Mouse (Mus musculus) neural tube, embryonic 15.5 days (tissue): ENCODE measurements around the gene Reps1. TPM values are rescaled to one million over a fixed set of nuclear protein-coding genes. Genes with fewer than 3 reads are reported as not detected.
A peak's percentile ranks its signal among the peaks of the same experiment; 100 is the strongest.

Experiments used
- ATAC-seq: fragments of 200-750 bp; cut with Nextera tagmentation; 2 replicates; pipeline ENCODE4 v1.8.0; 2017; ENCODE audit warnings: mild to moderate bottlenecking, moderate TSS enrichment, moderate library complexity; ENCODE audit not compliant: low FRiP score
- H3K27ac ChIP-seq: fragments of 300-500 bp; sonication (generic); replicated peaks from 2 replicates; pipeline ENCODE4 v1.5.1; 2015; ENCODE audit warnings: mild to moderate bottlenecking, inconsistent platforms
- H3K27me3 ChIP-seq: fragments of 300-500 bp; sonication (generic); replicated peaks from 2 replicates; pipeline ENCODE4 v1.6.1; 2015; ENCODE audit warnings: inconsistent platforms
- H3K36me3 ChIP-seq: fragments of 300-500 bp; sonication (generic); 2 replicates; pipeline ENCODE4 v1.6.1; 2015; ENCODE audit warnings: inconsistent platforms
- H3K4me1 ChIP-seq: fragments of 300-500 bp; sonication (generic); 2 replicates; pipeline ENCODE4 v1.6.1; 2015; ENCODE audit warnings: inconsistent platforms
- H3K4me2 ChIP-seq: fragments of 300-500 bp; sonication (generic); 2 replicates; pipeline ENCODE4 v1.6.1; 2015; ENCODE audit warnings: inconsistent platforms, mild to moderate bottlenecking, moderate library complexity
- H3K4me3 ChIP-seq: fragments of 300-500 bp; sonication (generic); replicated peaks from 2 replicates; pipeline ENCODE4 v1.5.1; 2015; ENCODE audit warnings: mild to moderate bottlenecking, inconsistent platforms
- H3K9ac ChIP-seq: fragments of 300-500 bp; sonication (generic); replicated peaks from 2 replicates; pipeline ENCODE4 v1.6.1; 2015; ENCODE audit warnings: mild to moderate bottlenecking, inconsistent platforms
- H3K9me3 ChIP-seq: fragments of 300-500 bp; sonication (generic); replicated peaks from 2 replicates; pipeline ENCODE4 v1.6.1; 2016; ENCODE audit warnings: inconsistent platforms
- WGBS: fragments of 180-500 bp; shearing (Covaris S2); methylation state at CpG from one replicate; pipeline ENCODE4 v1.1.7; 2015; ENCODE audit warnings: mixed read lengths; 5-methylcytosine and 5-hydroxymethylcytosine counted together
- polyA plus RNA-seq: library from polyadenylated mRNA; unstranded; fragments of >200 nt; fragmentation: Nextera tagmentation; extraction: Ambion mirVana; gene quantifications from 2 replicates; pipeline ENCODE4 v1.2.1, GENCODE M21; 2015

Reps1 gene
- polyA plus RNA-seq, 1 experiment from 2014 or later = 25.6 TPM

DNA sequence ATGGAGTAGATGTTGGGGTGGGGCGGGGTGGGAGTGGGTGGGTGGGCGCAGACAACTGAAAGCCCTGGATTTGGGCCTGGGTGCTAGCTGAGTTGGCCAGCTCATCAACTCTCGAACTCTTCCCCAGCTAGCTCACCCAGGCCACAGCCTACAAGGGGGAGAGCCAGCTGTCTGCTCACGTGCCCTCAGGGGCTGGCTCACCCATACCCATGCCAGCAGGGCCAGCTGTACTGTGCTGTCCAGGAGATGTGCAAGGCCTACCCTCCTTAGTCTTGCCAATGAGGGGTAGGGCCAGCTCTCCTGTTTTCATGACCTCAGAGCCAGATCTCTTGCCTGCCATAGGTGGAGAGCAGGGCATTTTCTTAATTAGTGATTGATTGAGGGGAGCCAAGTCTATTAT, 21.3 kb upstream of the Reps1 start:
- Histone ChIP-seq H3K4me1 (no peaks in the 10 kb centered on the region), H3K27ac (no peak overlapping the region), H3K4me2 (no peak overlapping the region), H3K9ac (no peak overlapping the region), H3K9me3 (no peaks in the 10 kb centered on the region), H3K4me3 (no peak overlapping the region), H3K27me3 (no peaks in the 10 kb centered on the region), H3K36me3 (no peaks in the 10 kb centered on the region)
- ATAC-seq = no peak
- 91% methylated on average over 4 of the region's 4 CpGs for WGBS

- no peaks in the 10 kb centered on the region for H3K4me1 ChIP-seq
- no peaks in the 10 kb centered on the region for H3K36me3 ChIP-seq
- 78% methylated on average over 5 of the region's 5 CpGs for WGBS
- no peak for ATAC-seq
- no peak overlapping the region for H3K4me2 ChIP-seq
- H3K9ac ChIP-seq = no peak overlapping the region
- H3K27me3 ChIP-seq = no peaks in the 10 kb centered on the region
- no peaks in the 10 kb centered on the region for H3K9me3 ChIP-seq
- no peak overlapping the region for H3K27ac ChIP-seq
- H3K4me3 ChIP-seq = no peak overlapping the region
Observed at GRCm38 (mm10) chr10:18036849-18037248, 18.8 kb upstream of the Reps1 start.

DNA sequence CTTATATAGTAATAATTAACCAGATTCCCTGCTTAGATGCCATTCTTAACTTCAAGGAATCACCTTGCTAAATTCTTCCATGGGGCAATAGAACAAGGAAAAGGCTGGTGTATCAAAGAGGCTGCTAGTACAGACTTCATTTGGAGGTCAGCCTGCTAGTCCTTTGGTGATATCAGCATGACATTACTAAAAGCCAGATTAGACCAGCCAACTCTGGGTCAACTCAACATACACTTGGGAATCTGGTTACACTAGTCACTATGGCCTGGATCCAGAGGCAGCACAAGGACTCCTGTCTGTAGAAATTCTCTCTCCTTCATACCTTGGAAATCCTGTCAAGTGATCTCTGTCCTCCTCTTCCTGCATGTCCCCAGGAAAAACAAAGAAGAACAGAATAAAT, 9.3 kb upstream of the Reps1 start:
- no peak for ATAC-seq
- Histone ChIP-seq H3K4me2 (no peak overlapping the region), H3K9me3 (no peaks in the 10 kb centered on the region), H3K9ac (no peak overlapping the region), H3K27ac (no peak overlapping the region), H3K4me1 (no peaks in the 10 kb centered on the region), H3K36me3 (no peaks in the 10 kb centered on the region), H3K4me3 (no peak overlapping the region), H3K27me3 (no peaks in the 10 kb centered on the region)

DNA sequence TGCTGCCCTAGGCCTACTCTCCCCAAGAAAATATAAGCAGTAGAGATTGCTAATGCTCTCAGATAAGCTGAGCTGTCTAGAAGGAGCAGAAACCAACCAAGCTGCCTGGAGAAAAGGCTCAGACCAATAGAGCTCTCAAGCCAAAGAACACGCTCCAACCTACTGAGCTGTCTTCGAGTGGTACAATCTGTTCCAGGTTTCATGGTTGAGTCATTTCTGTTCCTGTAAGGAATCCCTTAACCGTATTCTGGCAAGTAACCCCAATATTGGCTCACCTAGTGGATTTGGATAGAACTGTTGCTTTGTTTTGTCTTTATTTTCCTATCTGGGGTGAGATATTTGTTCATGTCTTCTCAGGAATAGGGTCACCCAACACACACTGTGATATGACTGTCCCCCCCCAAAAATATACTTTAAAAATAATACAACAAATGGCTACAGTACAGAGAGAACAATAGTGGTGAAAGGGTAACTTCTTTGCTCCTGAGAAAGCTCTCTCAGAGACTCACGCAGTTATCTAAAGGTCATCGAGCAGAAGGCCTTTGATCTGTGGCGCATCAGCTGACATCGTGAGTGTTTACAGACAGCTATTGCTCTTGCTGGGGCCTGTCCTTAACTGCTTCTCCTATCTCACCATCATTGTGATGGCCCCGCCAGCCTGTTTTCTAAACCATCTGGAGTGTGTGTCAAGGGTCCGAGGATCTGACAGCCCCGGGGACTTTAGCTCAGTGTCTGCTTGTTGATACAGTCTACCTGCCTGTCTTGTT, 8.1 kb upstream of the Reps1 start:
- H3K36me3 ChIP-seq = no peaks in the 10 kb centered on the region
- H3K4me1 ChIP-seq = no peaks in the 10 kb centered on the region
- WGBS = 68% methylated on average over 10 of the region's 10 CpGs
- H3K4me2 ChIP-seq = no peak overlapping the region
- H3K27ac ChIP-seq = no peak overlapping the region
- H3K4me3 ChIP-seq = no peak overlapping the region
- no peak overlapping the region for H3K9ac ChIP-seq
- no peaks in the 10 kb centered on the region for H3K27me3 ChIP-seq
- no peaks in the 10 kb centered on the region for H3K9me3 ChIP-seq
- no peak for ATAC-seq

DNA sequence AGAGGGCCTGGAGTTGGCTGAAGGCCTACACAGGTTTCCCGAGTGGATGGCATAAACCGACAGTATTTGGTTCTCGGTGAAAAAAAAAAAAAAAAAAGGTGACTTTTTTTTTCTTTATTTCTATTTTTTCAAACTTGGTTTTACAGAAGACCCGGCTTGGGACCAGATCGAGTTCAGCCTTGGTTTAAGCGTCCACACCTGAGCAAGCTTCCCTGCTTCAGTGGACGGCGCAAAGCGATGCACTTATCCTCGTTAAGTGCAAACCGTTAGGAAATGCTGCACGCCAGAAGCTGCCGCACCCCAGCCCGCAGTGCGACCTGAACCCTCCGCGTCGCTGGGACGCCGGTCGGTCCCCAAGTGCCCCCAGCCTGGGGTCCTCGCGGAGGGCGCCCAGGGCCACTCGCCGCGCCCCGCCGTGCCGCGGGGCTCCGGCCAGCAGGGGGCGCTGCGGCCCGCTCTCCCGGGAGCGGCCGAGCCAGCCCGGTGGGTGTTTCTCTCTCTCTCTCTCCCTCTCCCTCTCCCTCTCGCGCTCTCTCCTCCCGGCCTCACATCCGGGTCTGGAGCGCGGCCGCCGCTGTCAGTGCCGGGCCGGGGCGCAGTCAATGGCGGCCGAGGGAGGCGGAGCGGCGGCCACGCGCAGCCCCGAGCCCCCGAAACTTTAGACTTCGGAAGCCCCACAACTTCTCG, 509 bp upstream of the Reps1 start:
- Histone ChIP-seq H3K4me3 (peak overlapping the region; percentile 97), H3K4me2 (peak overlapping the region; percentile 70), H3K9ac (peak overlapping the region; percentile 96), H3K4me1 (peaks cover 25% of the 10 kb centered on the region), H3K36me3 (no peaks in the 10 kb centered on the region), H3K27me3 (no peaks in the 10 kb centered on the region), H3K27ac (peak overlapping the region; percentile 94), H3K9me3 (no peaks in the 10 kb centered on the region)
- peak; percentile 97 for ATAC-seq
- 2% methylated on average over 60 of the region's 61 CpGs for WGBS

DNA sequence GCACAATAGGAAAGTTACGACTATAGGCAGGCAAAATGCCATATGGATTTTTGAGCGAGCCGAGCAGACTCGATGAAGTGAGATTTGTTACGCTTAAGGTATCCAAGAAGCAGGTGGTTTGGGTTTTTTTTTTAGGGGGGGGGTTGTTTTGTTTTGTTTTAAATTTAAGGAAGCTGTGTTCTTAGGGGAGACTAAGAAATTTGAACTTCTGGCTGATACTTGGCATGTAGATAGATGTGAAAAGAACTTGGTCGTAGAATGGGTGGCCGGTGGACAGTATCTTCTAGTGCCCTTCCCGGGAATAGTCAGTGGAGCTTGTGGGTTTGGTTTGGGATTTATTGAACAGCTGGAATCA, 707 bp downstream of the Reps1 start:
- Histone ChIP-seq H3K36me3 (no peaks in the 10 kb centered on the region), H3K4me1 (peaks cover 25% of the 10 kb centered on the region), H3K4me2 (peak overlapping the region; percentile 70), H3K27ac (peak overlapping the region; percentile 94), H3K27me3 (no peaks in the 10 kb centered on the region), H3K9ac (peak overlapping the region; percentile 96), H3K9me3 (no peaks in the 10 kb centered on the region), H3K4me3 (peak overlapping the region; percentile 97)
- WGBS = under 1% methylated on average over 8 of the region's 8 CpGs
- no peak for ATAC-seq

- Histone ChIP-seq H3K9me3 (no peaks in the 10 kb centered on the region), H3K27ac (no peak overlapping the region), H3K9ac (no peak overlapping the region), H3K36me3 (no peaks in the 10 kb centered on the region), H3K4me2 (no peak overlapping the region), H3K4me3 (no peak overlapping the region), H3K27me3 (no peaks in the 10 kb centered on the region), H3K4me1 (peaks cover 25% of the 10 kb centered on the region)
- WGBS = 91% methylated on average over 9 of the region's 9 CpGs
- no peak for ATAC-seq
Observed at GRCm38 (mm10) chr10:18058681-18059338, 3.1 kb downstream of the Reps1 start.

DNA sequence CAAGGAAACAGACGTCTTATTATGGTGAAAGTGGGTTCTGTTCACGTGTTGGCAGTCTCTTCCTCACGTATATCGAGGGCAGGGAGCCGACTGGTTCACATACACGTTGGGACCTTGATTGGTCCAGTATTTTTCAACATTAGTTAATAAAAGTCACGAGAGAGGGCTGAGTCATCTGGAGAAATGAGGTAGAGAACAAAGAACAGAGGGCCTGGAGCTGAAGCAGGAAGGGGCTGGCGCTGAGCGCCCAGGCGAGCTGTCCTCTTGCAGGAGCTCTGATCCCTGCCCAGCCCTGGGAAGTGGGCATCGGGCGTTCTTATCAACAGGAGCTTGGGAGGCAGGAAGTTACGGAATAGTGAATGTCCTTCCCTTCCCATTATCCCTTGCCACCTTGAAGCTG, 4.1 kb downstream of the Reps1 start:
- no peak for ATAC-seq
- Histone ChIP-seq H3K4me1 (peaks cover 27% of the 10 kb centered on the region), H3K4me3 (no peak overlapping the region), H3K27ac (no peak overlapping the region), H3K9ac (no peak overlapping the region), H3K4me2 (no peak overlapping the region), H3K36me3 (no peaks in the 10 kb centered on the region), H3K27me3 (no peaks in the 10 kb centered on the region), H3K9me3 (no peaks in the 10 kb centered on the region)
- 91% methylated on average over 13 of the region's 13 CpGs for WGBS

DNA sequence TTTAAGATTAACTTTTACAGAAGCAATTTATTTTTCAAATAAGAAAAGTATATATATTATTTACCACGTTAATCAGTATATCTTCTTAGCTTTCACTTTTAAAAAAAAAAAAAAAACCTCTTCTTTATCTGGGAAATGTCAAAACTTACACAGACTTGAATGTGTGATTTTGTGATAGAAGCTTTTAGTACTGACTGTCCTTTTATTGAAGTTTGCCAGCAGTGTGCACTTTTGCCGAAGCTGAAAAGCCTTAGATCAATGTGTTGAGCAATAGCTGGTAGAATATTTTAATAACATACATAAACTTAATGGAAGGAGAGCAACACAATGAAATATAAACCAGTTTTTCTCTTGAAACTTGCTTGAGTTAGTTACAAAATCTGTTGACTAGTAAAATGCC, 5.1 kb downstream of the Reps1 start:
- no peaks in the 10 kb centered on the region for H3K36me3 ChIP-seq
- H3K27ac ChIP-seq = no peak overlapping the region
- H3K4me1 ChIP-seq = peaks cover 28% of the 10 kb centered on the region
- H3K9me3 ChIP-seq = no peaks in the 10 kb centered on the region
- no peaks in the 10 kb centered on the region for H3K27me3 ChIP-seq
- no peak overlapping the region for H3K9ac ChIP-seq
- no peak overlapping the region for H3K4me3 ChIP-seq
- no peak overlapping the region for H3K4me2 ChIP-seq
- WGBS = 91% methylated on average over 2 of the region's 2 CpGs
- ATAC-seq = no peak

DNA sequence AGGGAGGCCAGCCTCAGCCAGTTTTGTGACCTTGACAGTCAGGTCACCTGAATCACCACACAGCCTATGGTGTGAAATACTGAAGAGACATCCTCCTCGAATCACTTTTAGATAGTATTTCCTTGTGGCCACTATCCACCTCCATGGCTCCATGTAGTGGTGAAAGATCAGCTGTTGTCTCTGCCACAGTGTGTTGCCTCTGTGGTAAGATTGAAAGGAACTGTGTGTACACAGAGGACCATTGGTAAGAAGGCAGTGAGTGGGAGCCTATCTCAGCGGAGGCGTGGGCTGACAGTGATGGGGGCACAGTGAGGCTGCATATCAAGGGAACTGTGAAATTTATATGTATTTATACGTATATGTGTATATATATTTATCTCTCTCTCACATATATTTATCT, 5.9 kb downstream of the Reps1 start:
- Histone ChIP-seq H3K4me1 (peaks cover 28% of the 10 kb centered on the region), H3K9ac (no peak overlapping the region), H3K27me3 (no peaks in the 10 kb centered on the region), H3K4me2 (no peak overlapping the region), H3K36me3 (no peaks in the 10 kb centered on the region), H3K4me3 (no peak overlapping the region), H3K27ac (no peak overlapping the region), H3K9me3 (no peaks in the 10 kb centered on the region)
- WGBS = 91% methylated on average over 4 of the region's 4 CpGs
- no peak for ATAC-seq

DNA sequence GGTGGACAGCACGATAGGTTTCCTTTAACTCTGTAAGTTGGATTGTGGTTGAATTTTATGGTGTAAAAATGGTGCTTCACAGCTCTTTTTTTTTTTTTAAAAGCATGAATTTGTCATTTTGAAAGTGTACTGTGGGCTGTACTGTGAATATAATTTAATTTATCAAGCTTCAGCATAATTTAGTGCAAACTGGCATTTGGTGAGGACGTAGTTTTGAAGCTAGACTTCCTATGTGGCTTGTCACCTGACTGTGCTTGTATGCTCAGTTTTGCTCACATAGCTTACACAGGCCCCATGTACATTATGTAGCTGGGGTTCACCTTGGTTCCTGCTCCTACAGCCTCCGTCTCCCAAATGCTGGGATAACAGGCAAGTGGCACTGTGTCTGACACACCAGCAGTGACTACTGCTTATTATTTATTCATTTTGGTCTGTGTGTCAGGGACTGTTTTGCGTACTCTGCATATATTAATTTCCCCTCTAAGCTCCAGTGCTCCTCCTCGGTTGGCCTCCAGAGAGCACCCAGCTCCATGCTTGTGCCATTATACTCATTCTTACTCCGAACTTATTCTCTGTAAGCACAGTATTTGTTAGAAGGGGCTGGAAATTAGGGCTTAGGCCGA, 9.1 kb downstream of the Reps1 start:
- no peaks in the 10 kb centered on the region for H3K36me3 ChIP-seq
- no peak overlapping the region for H3K4me2 ChIP-seq
- H3K4me1 ChIP-seq = peaks cover 17% of the 10 kb centered on the region
- WGBS = 70% methylated on average over 7 of the region's 7 CpGs
- no peak overlapping the region for H3K4me3 ChIP-seq
- H3K27ac ChIP-seq = no peak overlapping the region
- H3K9me3 ChIP-seq = no peaks in the 10 kb centered on the region
- no peak for ATAC-seq
- H3K9ac ChIP-seq = no peak overlapping the region
- no peaks in the 10 kb centered on the region for H3K27me3 ChIP-seq

GRCm38 (mm10) chr10:18066031-18066439, 10.4 kb downstream of the Reps1 start:
- H3K9ac ChIP-seq = no peak overlapping the region
- ATAC-seq = no peak
- H3K27ac ChIP-seq = no peak overlapping the region
- no peak overlapping the region for H3K4me2 ChIP-seq
- no peaks in the 10 kb centered on the region for H3K27me3 ChIP-seq
- H3K4me3 ChIP-seq = no peak overlapping the region
- H3K36me3 ChIP-seq = no peaks in the 10 kb centered on the region
- whole genome bisulfite sequencing = 90% methylated on average over 10 of the region's 10 CpGs
- no peaks in the 10 kb centered on the region for H3K9me3 ChIP-seq
- H3K4me1 ChIP-seq = peaks cover 25% of the 10 kb centered on the region
